Mouse (Mus musculus) thymus, postnatal 4 days (tissue): ENCODE results near the gene Tchhl1.
"Not testable (repeated sequence)": the region's sequence is repeated elsewhere in the genome, so short reads cannot be mapped to it uniquely, and the experiment has no call there.

Source experiments
- DNase-seq: peaks from one replicate; pipeline ENCODE4 v3.0.0; 2021

Gene Tchhl1

DNA sequence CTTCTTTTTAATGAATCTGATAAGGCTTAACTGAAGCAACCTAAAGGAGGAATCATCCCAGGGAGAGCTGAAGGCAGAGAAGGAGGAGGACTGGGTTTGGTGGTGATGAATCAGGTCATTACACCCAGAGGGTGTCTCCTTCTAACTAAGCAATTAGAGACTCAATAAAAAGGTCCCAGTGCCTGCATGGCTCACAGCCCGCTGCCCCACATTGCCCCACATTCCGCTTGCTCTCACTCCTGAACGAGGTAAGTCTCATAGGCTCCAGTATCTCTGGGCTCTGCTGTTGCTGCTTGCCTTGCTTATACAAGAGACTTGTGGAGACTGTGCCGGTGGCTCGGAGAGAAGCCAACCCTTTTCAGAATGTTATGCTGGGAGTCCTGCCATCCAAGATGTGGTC is at the start of gene Tchhl1:
Tchhl1 (plus strand) TSS at position 194 of the 400 bp plus-strand sequence.
- DNase-seq: no peak

GRCm38 (mm10) chr3:93431673-93432072 is 36.9 kb upstream of the Tchhl1 start:
- DNase-seq: no peak

GRCm38 (mm10) chr3:93442030-93442429 is 26.5 kb upstream of the Tchhl1 start, which contains the start of gene Tchh:
Gene Tchh (plus strand): TSS chr3:93442330.
- DNase-seq: no peak

DNA sequence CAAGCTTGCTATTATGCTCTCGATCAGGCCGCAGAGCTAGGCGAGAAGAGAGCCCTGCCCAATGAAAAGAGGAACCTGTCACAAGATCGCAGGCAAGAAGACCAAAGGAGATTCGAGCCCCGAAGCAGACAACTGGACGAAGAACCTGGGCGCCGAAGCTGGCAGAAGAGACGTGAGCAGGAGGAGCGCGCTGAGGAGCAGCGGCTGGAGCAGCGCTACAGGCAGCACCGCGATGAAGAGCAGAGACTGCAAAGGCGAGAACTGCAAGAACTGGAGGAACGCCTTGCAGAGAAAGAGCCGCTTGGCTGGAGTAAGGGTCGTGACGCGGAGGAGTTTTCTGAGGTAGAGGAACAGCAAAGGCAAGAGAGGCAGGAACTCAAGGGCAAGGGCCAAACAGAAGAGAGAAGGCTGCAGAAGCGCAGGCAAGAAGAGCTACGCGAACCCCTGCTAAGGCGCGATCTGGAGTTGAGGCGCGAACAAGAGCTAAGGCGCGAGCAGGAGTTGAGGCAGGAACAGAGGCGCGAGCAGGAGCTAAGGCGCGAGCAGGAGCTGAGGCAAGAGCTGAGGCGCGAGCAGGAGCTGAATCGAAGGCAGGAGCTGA is 25.0 kb upstream of the Tchhl1 start:
- DNase-seq: peak; percentile 21

- peak; percentile 53 for DNase-seq
Observed at GRCm38 (mm10) chr3:93444343-93445164, 24.0 kb upstream of the Tchhl1 start.

DNA sequence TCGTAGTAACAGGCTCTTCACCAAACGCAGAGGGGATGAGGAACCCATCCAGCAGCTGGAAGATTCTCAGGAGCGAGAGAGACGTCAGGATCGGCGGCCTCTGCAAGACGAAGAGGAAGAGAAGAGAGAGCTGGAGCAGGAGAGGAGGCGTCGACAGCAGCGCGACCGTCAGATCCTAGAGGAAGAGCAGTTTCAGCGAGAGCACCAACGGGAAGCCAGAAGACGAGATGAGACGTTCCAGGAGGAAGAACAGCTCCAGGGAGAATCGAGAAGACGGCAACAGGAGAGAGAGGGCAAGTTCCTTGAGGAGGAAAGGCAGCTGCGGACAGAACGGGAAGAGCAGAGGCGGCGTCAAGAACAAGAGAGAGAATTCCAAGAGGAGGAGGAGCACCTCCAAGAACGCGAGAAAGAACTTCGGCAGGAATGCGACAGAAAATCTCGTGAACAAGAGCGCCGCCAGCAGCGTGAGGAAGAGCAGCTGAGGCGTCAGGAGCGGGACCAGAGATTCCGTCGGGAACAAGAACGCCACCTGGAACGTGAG is 23.3 kb upstream of the Tchhl1 start:
- DNase-seq: peak; percentile 10

GRCm38 (mm10) chr3:93446128-93446755 is 22.3 kb upstream of the Tchhl1 start:
- DNase-seq: peak; percentile 9

GRCm38 (mm10) chr3:93446756-93447137 is 21.8 kb upstream of the Tchhl1 start:
- not testable (repeated sequence) for DNase-seq

- peak; percentile 35 for DNase-seq
Observed at GRCm38 (mm10) chr3:93447138-93447841, 21.3 kb upstream of the Tchhl1 start.

- DNase-seq: no peak
Observed at GRCm38 (mm10) chr3:93466556-93466955, 2.0 kb upstream of the Tchhl1 start.

DNA sequence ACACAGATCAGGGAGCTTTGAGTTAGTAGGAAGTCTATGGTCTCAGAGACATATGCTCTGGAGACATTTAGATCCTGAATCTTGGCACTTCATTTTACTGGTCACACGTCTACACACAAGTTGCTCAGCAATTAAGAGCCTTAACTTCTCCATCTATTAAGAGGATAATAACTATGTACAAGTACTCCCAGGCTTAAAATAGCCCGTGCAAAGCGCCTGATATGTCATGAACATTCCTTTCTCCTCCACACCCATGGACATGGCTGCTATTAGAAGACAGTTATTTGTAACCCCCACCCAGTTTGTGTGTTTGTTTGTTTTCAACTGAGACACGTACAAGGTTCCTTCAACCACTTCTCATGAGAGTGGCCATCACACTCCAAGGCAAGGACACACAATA is 1.4 kb upstream of the Tchhl1 start:
- no peak for DNase-seq

GRCm38 (mm10) chr3:93469629-93470028 is 1.1 kb downstream of the Tchhl1 start:
- DNase-seq: no peak

DNA sequence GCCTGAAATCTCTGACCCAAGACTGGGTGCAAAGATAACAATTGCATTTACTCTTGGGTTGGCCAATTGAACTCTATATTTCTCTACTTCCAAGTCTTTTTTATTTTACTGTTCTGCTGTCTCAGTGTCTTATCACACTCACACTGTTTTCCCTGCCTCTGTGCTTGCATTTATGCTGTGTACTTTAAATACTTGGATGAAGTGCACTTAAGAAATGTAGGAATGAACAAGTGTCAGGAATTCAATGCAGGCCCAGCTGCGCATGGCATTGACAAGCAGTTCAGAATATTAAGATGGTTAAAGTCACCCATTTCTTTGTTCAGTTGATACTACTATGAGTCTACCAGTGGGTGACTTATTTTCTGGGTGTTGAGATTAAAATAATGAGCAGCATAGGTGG is 11.5 kb downstream of the Tchhl1 start:
- no peak for DNase-seq

DNA sequence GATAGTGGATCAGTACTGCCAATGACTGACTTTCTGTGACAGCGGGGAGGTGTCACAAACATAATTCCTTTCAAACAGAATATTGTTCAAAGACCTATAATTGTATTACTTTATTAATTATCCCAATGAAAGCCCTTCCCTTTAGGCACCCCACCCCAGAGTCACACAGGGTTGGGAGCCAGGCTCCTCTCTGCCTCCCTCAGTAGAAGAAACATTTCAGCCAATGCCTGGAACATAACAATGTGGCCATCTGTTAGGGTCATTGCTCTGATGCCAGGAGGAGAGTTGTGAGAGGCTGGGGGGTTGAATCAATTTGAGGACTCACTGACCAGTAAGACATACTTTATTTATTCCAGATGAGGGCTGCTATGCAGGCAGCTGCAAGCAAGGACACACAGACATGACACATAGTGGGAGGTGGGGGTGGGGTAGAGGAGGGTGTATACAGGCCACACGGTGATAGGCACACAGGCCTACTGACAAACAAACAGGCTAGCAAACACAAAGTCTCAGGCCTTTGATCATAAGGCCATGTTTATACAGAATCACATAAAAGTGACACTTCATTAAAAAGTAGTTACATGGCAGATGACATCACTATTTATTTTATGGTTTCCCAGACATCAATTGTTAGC is 13.5 kb downstream of the Tchhl1 start:
- DNase-seq: no peak

- no peak for DNase-seq
Observed at GRCm38 (mm10) chr3:93485611-93486010, 17.1 kb downstream of the Tchhl1 start.

DNA sequence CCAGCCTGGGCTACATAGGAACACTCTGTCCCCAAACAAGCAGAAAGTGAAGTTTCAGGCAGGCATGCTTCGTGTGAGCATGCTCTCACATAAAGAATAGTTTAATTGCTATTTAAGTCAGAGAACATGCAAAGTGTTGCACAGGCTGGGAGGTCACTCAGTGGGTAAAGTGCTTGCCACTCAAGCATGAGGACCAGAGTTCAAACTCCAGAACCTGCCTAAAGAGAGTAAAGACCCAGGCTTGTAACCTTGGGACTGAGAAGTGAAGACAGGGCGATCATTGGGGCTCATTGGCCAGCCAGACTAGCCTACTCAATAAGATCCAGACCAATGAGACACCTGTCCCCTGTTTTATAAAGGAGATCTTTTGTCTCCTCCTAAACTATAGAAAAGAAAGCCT is 20.0 kb downstream of the Tchhl1 start:
- no peak for DNase-seq

- DNase-seq: no peak
Observed at GRCm38 (mm10) chr3:93492176-93492575, 23.6 kb downstream of the Tchhl1 start.

- DNase-seq: peak; percentile 34
Observed at GRCm38 (mm10) chr3:93493992-93494391, 25.4 kb downstream of the Tchhl1 start.

DNA sequence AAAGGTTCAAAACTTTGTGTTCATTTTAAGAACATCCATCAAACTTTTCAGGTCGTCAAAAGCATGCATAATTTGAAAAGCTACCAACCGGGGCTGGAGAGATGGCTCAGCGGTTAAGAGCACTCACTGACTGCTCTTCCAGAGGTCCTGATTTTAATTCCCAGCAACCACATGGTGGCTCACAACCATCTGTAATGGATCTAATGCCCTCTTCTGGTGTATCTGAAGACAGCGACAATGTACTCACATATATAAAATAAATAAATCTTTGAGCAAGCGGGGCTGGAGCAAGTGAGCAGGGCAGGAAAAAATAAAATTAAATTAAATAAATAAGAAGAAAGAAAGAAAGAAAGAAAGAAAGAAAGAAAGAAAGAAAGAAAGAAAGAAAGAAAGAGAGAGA is 26.2 kb downstream of the Tchhl1 start:
- DNase-seq: not testable (repeated sequence)

GRCm38 (mm10) chr3:93497131-93497530 is 28.6 kb downstream of the Tchhl1 start:
- no peak for DNase-seq

- no peak for DNase-seq
Observed at GRCm38 (mm10) chr3:93499129-93499528, 30.6 kb downstream of the Tchhl1 start.

DNA sequence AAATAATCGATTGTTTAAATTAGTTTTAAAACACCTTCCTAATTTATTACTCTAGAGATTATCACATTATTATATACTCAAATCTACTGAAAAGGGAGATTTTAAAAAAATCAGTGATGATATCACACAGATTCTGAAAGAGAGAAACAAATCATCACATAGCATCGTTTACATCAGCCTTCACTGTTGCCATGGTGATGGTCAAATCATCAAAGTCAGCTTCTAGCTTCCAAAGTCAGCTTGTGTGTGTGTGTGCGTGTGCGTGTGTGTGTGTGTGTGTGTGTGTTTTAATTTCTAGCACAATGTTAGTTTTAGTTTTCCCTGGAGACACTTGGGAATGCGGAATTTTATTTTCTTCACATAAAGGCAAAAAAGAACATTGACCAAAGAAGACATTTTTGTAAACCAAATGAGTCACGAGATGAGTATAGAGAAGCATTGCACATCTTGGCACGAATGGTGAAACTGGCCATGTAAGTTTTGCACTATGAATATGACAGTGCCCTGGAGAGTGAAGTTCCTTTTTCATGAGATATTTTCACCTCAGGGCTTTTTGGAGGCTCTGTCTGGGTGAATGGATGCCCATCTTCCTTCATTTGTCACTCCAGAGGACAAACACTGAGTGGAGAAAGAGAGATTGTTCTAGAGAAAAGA is 36.1 kb downstream of the Tchhl1 start:
- DNase-seq: no peak
